Comparison of ENCODE assay signal across 11 mouse cellular contexts in the genomic region with DNA sequence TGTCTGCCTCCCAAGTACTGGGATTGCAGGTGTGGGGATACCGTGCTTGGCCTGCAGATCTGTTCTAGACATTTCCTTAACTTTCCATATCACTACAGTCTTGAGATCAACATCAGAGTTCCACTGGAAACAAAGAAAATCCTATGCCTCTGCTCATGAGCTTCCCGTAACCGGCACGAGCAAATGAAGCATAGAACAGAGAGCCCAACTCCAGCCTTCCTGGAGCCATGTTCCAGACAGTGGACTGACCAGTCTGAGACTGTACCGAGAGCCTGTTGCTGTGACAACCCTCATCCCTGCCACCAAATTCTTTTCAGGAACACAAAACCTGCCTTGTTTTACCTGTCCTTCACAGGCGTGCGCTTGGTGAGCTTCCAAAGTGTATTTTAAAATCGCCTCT. TPM values are rescaled to one million over a fixed set of nuclear protein-coding genes. Genes with fewer than 3 reads are reported as not detected.
DNase-seq lines count a peak whose midpoint lies in the region; ATAC-seq and TF ChIP-seq lines count a peak whose summit lies in the region.
"Had no signal": no experiment of that assay in that cellular context is flagged by ENCODE, and none has a peak within 500 bp of the region (broad histone marks: within the 10 kb centered on the region; RNA-seq: fewer than 3 reads in every experiment).

No protein-coding gene starts in this region.

- H3K4me1 ChIP-seq in kidney, embryonic 15.5 days, result peaks cover 65% of the 10 kb centered on the region
- H3K4me1 ChIP-seq in midbrain, embryonic 15.5 days, result peaks cover 33% of the 10 kb centered on the region
- H3K4me1 ChIP-seq in midbrain, embryonic 10.5 days, result peaks cover 26% of the 10 kb centered on the region
- H3K4me1 ChIP-seq in hindbrain, postnatal 0 days (ENCODE audit: insufficient read depth, low read length), result peaks cover 11% of the 10 kb centered on the region; the same call in 1 of the 2 replicates
- peaks cover 40% of the 10 kb centered on the region for H3K4me1 ChIP-seq in stomach, embryonic 16.5 days (ENCODE audit: control insufficient read depth, insufficient read depth, low read length)

- 0 out of 2 replicates have a peak, but pooled peaks cover 3% of the 10 kb centered on the region for H3K36me3 ChIP-seq in kidney, embryonic 15.5 days
- H3K36me3 ChIP-seq in midbrain, embryonic 15.5 days (replicated peaks), result no peaks in the 10 kb centered on the region
- H3K36me3 ChIP-seq in midbrain, embryonic 10.5 days, result peaks cover 36% of the 10 kb centered on the region
- H3K36me3 ChIP-seq in hindbrain, postnatal 0 days (ENCODE audit: insufficient read depth, low read length), result no peaks in the 10 kb centered on the region
- no peaks in the 10 kb centered on the region for H3K36me3 ChIP-seq in stomach, embryonic 16.5 days (ENCODE audit: control insufficient read depth, insufficient read depth, low read length)

- intact Hi-C loops in heart, postnatal 10 days (cut with DNase I), result no loop called here

- no peak for ATAC-seq in kidney, embryonic 15.5 days (replicated peaks; ENCODE audit: low FRiP score)
- no peak for ATAC-seq in midbrain, embryonic 15.5 days (replicated peaks)
- ATAC-seq in hindbrain, postnatal 0 days, result no peak
- no peak for ATAC-seq in stomach, embryonic 16.5 days (ENCODE audit: insufficient read depth, low FRiP score)
- ATAC-seq: Patski had no signal

- DNase-seq in kidney, adult 9 months, result no peak
- DNase-seq in midbrain, embryonic 10.5 days (ENCODE audit: low spot score), result no peak
- no peak for DNase-seq in hindbrain, postnatal 0 days (ENCODE audit: low spot score)
- DNase-seq in heart, postnatal 10 days, result no peak
- DNase-seq: gastrocnemius, postnatal 14 days had no signal

- peak overlapping the region; percentile 37 for H3K27ac ChIP-seq in kidney, embryonic 15.5 days
- 0 out of 2 replicates have a peak overlapping the region, but pooled peaks have one; percentile 8 for H3K27ac ChIP-seq in midbrain, embryonic 15.5 days
- no peak overlapping the region for H3K27ac ChIP-seq in midbrain, embryonic 10.5 days (replicated peaks)
- H3K27ac ChIP-seq in hindbrain, postnatal 0 days, result peak overlapping the region; percentile 74
- H3K27ac ChIP-seq in stomach, embryonic 16.5 days (ENCODE audit: low read length), result peak overlapping the region; percentile 42

- H3K27me3 ChIP-seq in kidney, embryonic 15.5 days, result no peaks in the 10 kb centered on the region
- H3K27me3 ChIP-seq in midbrain, embryonic 15.5 days (replicated peaks), result no peaks in the 10 kb centered on the region
- H3K27me3 ChIP-seq in midbrain, embryonic 10.5 days (ENCODE audit: low read depth, poor library complexity, severe bottlenecking), result no peaks in the 10 kb centered on the region
- no peaks in the 10 kb centered on the region for H3K27me3 ChIP-seq in hindbrain, postnatal 0 days (ENCODE audit: insufficient read depth, low read length)
- H3K27me3 ChIP-seq in stomach, embryonic 16.5 days (ENCODE audit: control insufficient read depth, insufficient read depth, low read length), result no peaks in the 10 kb centered on the region
- H3K27me3 ChIP-seq: CH12.LX, Patski had no signal

- WGBS in kidney, embryonic 15.5 days, result 76% methylated on average over 8 of the region's 8 CpGs
- 86% methylated on average over 8 of the region's 8 CpGs for WGBS in midbrain, embryonic 15.5 days
- 93% methylated on average over 8 of the region's 8 CpGs for WGBS in midbrain, embryonic 10.5 days
- 64% methylated on average over 8 of the region's 8 CpGs for WGBS in hindbrain, postnatal 0 days
- 73% methylated on average over 8 of the region's 8 CpGs for WGBS in stomach, embryonic 16.5 days

- no peak overlapping the region for H3K9ac ChIP-seq in kidney, embryonic 15.5 days
- no peak overlapping the region for H3K9ac ChIP-seq in midbrain, embryonic 15.5 days
- H3K9ac ChIP-seq in hindbrain, postnatal 0 days (replicated peaks; ENCODE audit: low read length), result no peak overlapping the region
- no peak overlapping the region for H3K9ac ChIP-seq in stomach, embryonic 16.5 days (ENCODE audit: low read length)

- no peaks in the 10 kb centered on the region for H3K9me3 ChIP-seq in kidney, embryonic 15.5 days (replicated peaks)
- no peaks in the 10 kb centered on the region for H3K9me3 ChIP-seq in midbrain, embryonic 15.5 days
- H3K9me3 ChIP-seq in midbrain, embryonic 10.5 days (replicated peaks), result no peaks in the 10 kb centered on the region
- H3K9me3 ChIP-seq in hindbrain, postnatal 0 days (ENCODE audit: low read length), result no peaks in the 10 kb centered on the region
- H3K9me3 ChIP-seq in stomach, embryonic 16.5 days (replicated peaks; ENCODE audit: control insufficient read depth, low read length), result no peaks in the 10 kb centered on the region

- no peak overlapping the region for H3K4me3 ChIP-seq in kidney, embryonic 15.5 days (replicated peaks)
- H3K4me3 ChIP-seq in midbrain, embryonic 15.5 days, result no peak overlapping the region
- H3K4me3 ChIP-seq in midbrain, embryonic 10.5 days, result no peak overlapping the region
- H3K4me3 ChIP-seq in hindbrain, postnatal 0 days (ENCODE audit: low read length), result no peak overlapping the region
- no peak overlapping the region for H3K4me3 ChIP-seq in stomach, embryonic 16.5 days (replicated peaks; ENCODE audit: low read length)
- H3K4me3 ChIP-seq: erythroblast, embryonic 14.5 days had no signal

- TF ChIP-seq CTCF in hindbrain, postnatal 0 days (IDR thresholded peaks at IDR 0.05; ENCODE audit: low read depth), result no peak

- no peak overlapping the region; the same call in 1 of the 2 replicates for H3K4me2 ChIP-seq in kidney, embryonic 15.5 days
- H3K4me2 ChIP-seq in midbrain, embryonic 15.5 days, result no peak overlapping the region
- H3K4me2 ChIP-seq in hindbrain, postnatal 0 days (ENCODE audit: low read depth, low read length), result peak overlapping the region; percentile 8
- peak overlapping the region; percentile 12; the same call in 1 of the 2 replicates for H3K4me2 ChIP-seq in stomach, embryonic 16.5 days (ENCODE audit: low read depth, low read length)

RNA-seq across cellular contexts. Expression of gene Lrrc8d, which starts 15.3 kb away (rescaled TPM):
- 30.0 and 32.2 TPM in 2 replicates for polyA plus RNA-seq in kidney, embryonic 15.5 days (2015; fragmentation: Nextera tagmentation; extraction: Ambion mirVana)
- polyA plus RNA-seq in midbrain, embryonic 15.5 days (2015; fragmentation: Nextera tagmentation; extraction: Ambion mirVana), result 32.5 and 37.1 TPM in 2 replicates
- 20.7 and 24.1 TPM in 2 replicates for polyA plus RNA-seq in midbrain, embryonic 10.5 days (2016; fragmentation: Nextera tagmentation; extraction: Ambion mirVana)
- total RNA-seq in hindbrain, postnatal 0 days (2014; rRNA removed), result 11.7 and 14.2 TPM in 2 replicates
- 27.6 and 27.7 TPM in 2 replicates for polyA plus RNA-seq in hindbrain, postnatal 0 days (2015; fragmentation: Nextera tagmentation; extraction: Ambion mirVana)
- 8.8 and 9.7 TPM in 2 replicates for polyA plus RNA-seq in stomach, embryonic 16.5 days (2015; fragmentation: Nextera tagmentation; extraction: Ambion mirVana)
- 10 to 100 TPM; 18.7 to 19.5 TPM for total RNA-seq in heart, postnatal 10 days (2021)

Comparison
In these comparisons a context has a peak if more than half of its experiments do, and no peak if none do; other contexts are left out.
1. H3K4me2 ChIP-seq: peak in hindbrain, postnatal 0 days (single experiment) and stomach, embryonic 16.5 days (single experiment); none in kidney, embryonic 15.5 days (single experiment) and midbrain, embryonic 15.5 days (single experiment).